Mouse (Mus musculus): Measurements from ENCODE around the gene Fndc3b. TPM values are rescaled to one million over a fixed set of nuclear protein-coding genes. Genes with fewer than 3 reads are reported as not detected.
A peak's percentile ranks its signal among the peaks of the same experiment; 100 is the strongest.

The Fndc3b gene
- polyA plus RNA-seq, 1 experiment from 2014 or later = 153 TPM

DNA sequence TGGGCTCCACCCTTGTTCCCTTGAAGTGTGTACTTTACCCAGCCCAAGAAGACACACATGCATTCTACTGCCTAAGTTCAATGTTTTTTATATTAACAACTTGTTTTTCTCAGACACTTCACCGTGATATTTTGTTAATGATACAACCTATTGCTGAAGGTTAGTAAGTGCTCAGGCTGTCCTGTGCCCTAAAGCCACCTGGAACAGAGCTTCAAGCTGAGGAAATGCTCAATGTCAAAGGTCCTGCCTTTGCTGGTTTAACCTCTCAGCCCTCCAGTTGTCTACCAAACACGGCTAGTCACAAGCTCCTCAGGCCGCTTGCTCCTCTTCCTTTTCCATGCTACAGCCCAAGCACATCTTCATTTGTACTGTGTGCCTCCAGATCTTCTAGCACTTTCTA, 157.3 kb downstream of the Fndc3b start:
- ATAC-seq (no peak), DNase-seq (ENCODE audit: low read depth, low spot score) (no peak)
- TF ChIP-seq CTCF (IDR thresholded peaks at IDR 0.05) = no peak
- ChIA-PET CTCF (interaction anchor here (1.3 to 2.2 kb wide), 2 partner anchors 10 to 310 kb away, joined by 3 to 7 read pairs; no protein-coding TSS in a partner anchor), POLR2A (interaction anchor here (1.0 kb wide), 1 partner anchor 152 kb away, joined by 3 read pairs; no protein-coding TSS in a partner anchor)
- in situ Hi-C loops (cut with MboI; ENCODE audit: low pct_unique_long_range_greater_than_20kb) = no loop called here
- H3K27me3 ChIP-seq = no peaks in the 10 kb centered on the region

DNA sequence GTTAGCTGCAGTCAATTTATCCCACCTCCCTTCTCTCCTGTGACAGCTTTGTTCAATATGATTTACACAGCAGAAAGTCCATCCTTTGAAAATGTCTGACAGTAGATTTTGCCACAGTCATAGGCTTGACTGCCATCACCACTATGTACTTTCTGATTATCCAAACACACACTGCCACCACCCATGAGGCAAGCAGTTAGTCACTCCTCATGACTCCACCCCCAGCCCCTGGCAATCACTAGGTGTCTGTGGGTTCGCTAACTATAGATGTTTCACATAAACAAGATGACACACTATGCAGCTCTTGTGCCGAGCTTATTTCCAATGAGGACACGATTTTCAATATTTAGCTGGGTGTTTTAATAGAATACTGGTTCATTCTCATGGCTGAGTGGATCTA, 160.1 kb downstream of the Fndc3b start:
- POLR2A ChIA-PET = interaction anchor here (0.5 kb wide), 1 partner anchor 76 kb away, joined by 3 read pairs; no protein-coding TSS in a partner anchor
- H3K27me3 ChIP-seq = no peaks in the 10 kb centered on the region
- no peak for DNase-seq (ENCODE audit: low read depth, low spot score)
- in situ Hi-C loops (cut with MboI; ENCODE audit: low pct_unique_long_range_greater_than_20kb) = no loop called here
- CTCF ChIA-PET = interaction anchor here (1.4 kb wide), 1 partner anchor 13 kb away, joined by 3 read pairs; no protein-coding TSS in a partner anchor
- ATAC-seq = peak; percentile 60
- no peak for TF ChIP-seq CTCF (IDR thresholded peaks at IDR 0.05)

- in situ Hi-C loops (cut with MboI; ENCODE audit: low pct_unique_long_range_greater_than_20kb) = no loop called here
- DNase-seq (ENCODE audit: low read depth, low spot score) (no peak), ATAC-seq (no peak)
- H3K27me3 ChIP-seq = no peaks in the 10 kb centered on the region
- POLR2A ChIA-PET = no interaction called here
- CTCF ChIA-PET = interaction anchor here (1.4 kb wide), 1 partner anchor 13 kb away, joined by 3 read pairs; no protein-coding TSS in a partner anchor
- peak; percentile 61 for TF ChIP-seq CTCF (IDR thresholded peaks at IDR 0.05)
Measured at GRCm38 (mm10) chr3:27550409-27550808, 160.7 kb downstream of the Fndc3b start.

GRCm38 (mm10) chr3:27545651-27546050, 165.5 kb downstream of the Fndc3b start:
- DNase-seq (ENCODE audit: low read depth, low spot score) (no peak), ATAC-seq (no peak)
- POLR2A ChIA-PET = interaction anchor here (0.5 to 1.3 kb wide), 2 partner anchors 10 to 373 kb away, joined by 4 read pairs; no protein-coding TSS in a partner anchor

DNA sequence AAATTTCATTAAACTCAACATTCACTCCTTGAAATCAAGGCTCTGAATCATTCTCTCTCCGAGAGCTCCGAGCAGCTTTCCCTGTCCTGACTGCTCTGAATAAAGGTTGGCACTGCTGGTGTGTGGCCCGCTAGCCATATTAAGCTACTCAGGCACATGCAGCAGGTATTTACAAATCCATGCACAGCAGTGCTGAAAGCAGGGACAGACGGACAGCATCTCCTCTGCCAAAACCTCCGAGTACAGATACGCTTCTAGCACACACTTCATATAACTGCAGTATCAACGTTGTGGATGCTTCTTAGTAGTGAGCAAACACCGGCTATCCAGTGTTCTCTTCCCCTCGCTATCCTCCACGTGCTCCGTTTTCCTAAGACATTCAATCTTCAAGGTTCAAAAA, 167.0 kb downstream of the Fndc3b start:
- TF ChIP-seq CTCF (IDR thresholded peaks at IDR 0.05) = no peak
- CTCF ChIA-PET = interaction anchor here (2.1 kb wide), 1 partner anchor 10 kb away, joined by 7 read pairs; no protein-coding TSS in a partner anchor
- DNase-seq (ENCODE audit: low read depth, low spot score) = no peak
- no peaks in the 10 kb centered on the region for H3K27me3 ChIP-seq
- in situ Hi-C loops (cut with MboI; ENCODE audit: low pct_unique_long_range_greater_than_20kb) = no loop called here
- ATAC-seq = no peak
- POLR2A ChIA-PET = no interaction called here

More at GRCm38 (mm10) chr3:27545651-27546050, 165.5 kb downstream of the Fndc3b start:
- TF ChIP-seq CTCF (IDR thresholded peaks at IDR 0.05) = no peak
- H3K27me3 ChIP-seq = no peaks in the 10 kb centered on the region
- in situ Hi-C loops (cut with MboI; ENCODE audit: low pct_unique_long_range_greater_than_20kb) = no loop called here
- CTCF ChIA-PET = interaction anchor here (1.1 to 1.2 kb wide), 4 partner anchors 8 to 33 kb away, joined by 3 to 4 read pairs (median 4); no protein-coding TSS in a partner anchor

DNA sequence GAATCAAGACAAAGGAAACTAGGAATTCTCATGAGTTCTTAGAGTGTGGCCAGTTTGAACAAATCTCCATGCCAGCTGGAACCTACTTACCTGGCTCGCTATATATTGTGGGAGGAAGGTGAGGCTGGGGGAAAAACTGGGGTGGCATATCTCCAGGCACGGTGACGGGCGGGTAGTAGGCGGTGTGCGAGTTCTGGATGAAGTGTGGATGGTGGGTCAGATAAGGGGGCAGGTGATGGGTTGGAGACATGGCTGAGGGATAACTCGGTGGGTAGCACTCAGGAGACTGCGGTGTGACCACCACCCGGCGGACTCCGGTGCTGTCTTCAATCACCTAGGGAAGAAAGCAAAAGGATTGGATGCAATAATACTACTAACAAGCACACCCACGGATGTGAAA, 169.3 kb downstream of the Fndc3b start:
- in situ Hi-C loops (cut with MboI; ENCODE audit: low pct_unique_long_range_greater_than_20kb) = no loop called here
- no peaks in the 10 kb centered on the region for H3K27me3 ChIP-seq
- no peak for TF ChIP-seq CTCF (IDR thresholded peaks at IDR 0.05)
- DNase-seq (ENCODE audit: low read depth, low spot score) (no peak), ATAC-seq (no peak)
- ChIA-PET CTCF (no interaction called here), POLR2A (no interaction called here)

DNA sequence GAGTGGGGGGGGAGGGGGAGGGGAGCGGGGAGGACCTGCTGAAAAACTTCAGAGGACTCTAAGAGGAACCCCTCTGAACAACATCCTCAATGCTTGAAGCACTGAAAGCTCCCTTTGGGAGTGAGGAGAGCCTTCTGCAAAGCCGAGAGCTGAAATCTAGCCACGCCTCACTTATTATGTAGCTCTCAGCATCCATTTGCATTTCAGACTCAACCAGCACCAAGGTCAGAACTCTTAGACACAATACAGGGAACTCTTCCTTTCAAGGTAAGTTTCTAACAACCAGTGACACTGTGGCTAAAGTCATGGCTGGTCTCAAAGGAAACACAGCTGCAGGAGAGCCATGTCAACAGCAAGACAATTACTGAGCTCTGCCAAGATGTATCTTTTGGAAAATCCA, 169.9 kb downstream of the Fndc3b start:
- ATAC-seq = no peak
- no peak for TF ChIP-seq CTCF (IDR thresholded peaks at IDR 0.05)
- CTCF ChIA-PET = no interaction called here
- POLR2A ChIA-PET = no interaction called here
- no peak for DNase-seq (ENCODE audit: low read depth, low spot score)
- in situ Hi-C loops (cut with MboI; ENCODE audit: low pct_unique_long_range_greater_than_20kb) = no loop called here
- no peaks in the 10 kb centered on the region for H3K27me3 ChIP-seq

DNA sequence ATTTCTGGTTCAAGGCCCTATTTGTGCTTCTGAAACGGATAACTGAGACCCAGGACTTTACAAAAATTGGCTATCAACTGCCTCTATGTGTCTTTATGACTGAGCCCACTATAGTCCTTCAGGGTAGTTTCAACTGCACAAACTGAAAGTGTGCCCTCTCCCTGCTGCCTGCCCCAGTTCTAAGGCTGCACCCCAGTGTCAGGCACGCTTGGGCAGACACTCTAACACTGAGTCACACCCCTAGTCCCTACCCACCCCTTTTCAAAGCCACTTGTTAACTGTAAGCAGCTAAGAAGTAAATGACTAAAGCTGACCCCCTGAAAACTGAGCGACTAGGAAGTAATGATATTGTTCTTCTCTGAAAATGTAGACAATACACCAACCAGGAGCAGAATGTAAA, 176.9 kb downstream of the Fndc3b start:
- POLR2A ChIA-PET = interaction anchor here (1.1 kb wide), 1 partner anchor 21 kb away, joined by 3 read pairs; no protein-coding TSS in a partner anchor
- no peak for TF ChIP-seq CTCF (IDR thresholded peaks at IDR 0.05)
- in situ Hi-C loops (cut with MboI; ENCODE audit: low pct_unique_long_range_greater_than_20kb) = no loop called here
- H3K27me3 ChIP-seq = no peaks in the 10 kb centered on the region
- ATAC-seq (peak; percentile 63), DNase-seq (ENCODE audit: low read depth, low spot score) (no peak)
- CTCF ChIA-PET = no interaction called here

- in situ Hi-C loops (cut with MboI; ENCODE audit: low pct_unique_long_range_greater_than_20kb) = no loop called here
- H3K27me3 ChIP-seq = no peaks in the 10 kb centered on the region
- CTCF ChIA-PET = no interaction called here
- ATAC-seq (no peak), DNase-seq (ENCODE audit: low read depth, low spot score) (no peak)
- TF ChIP-seq CTCF (IDR thresholded peaks at IDR 0.05) = no peak
- POLR2A ChIA-PET = no interaction called here
Measured at GRCm38 (mm10) chr3:27533721-27534120, 177.4 kb downstream of the Fndc3b start.

DNA sequence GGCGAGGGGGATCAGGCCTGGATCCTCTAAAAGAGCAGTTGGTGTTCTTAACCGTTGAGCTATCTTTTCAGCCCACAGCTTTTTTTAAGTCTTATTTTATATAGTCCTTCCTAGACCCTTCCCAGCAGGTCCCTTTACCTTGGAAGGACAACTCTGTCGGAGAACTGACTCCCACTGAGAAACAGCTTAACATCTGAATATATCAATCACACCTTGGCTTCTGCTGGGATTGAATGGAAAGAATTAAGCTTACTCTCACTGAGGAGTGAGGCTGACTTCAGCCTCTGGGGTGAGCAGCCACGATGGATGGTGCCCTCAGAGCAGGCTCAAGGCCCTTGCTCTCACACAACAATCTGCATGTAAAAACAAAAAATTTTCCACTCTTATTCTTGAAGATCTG, 179.1 kb downstream of the Fndc3b start:
- in situ Hi-C loops (cut with MboI; ENCODE audit: low pct_unique_long_range_greater_than_20kb) = no loop called here
- DNase-seq (ENCODE audit: low read depth, low spot score) = no peak
- no peak for TF ChIP-seq CTCF (IDR thresholded peaks at IDR 0.05)
- ChIA-PET POLR2A (interaction anchor here (0.6 kb wide), 1 partner anchor 280 kb away, joined by 3 read pairs; no protein-coding TSS in a partner anchor), CTCF (interaction anchor here (0.9 to 1.0 kb wide), 2 partner anchors 21 to 52 kb away, joined by 3 to 4 read pairs; no protein-coding TSS in a partner anchor)
- H3K27me3 ChIP-seq = no peaks in the 10 kb centered on the region
- ATAC-seq = no peak

DNA sequence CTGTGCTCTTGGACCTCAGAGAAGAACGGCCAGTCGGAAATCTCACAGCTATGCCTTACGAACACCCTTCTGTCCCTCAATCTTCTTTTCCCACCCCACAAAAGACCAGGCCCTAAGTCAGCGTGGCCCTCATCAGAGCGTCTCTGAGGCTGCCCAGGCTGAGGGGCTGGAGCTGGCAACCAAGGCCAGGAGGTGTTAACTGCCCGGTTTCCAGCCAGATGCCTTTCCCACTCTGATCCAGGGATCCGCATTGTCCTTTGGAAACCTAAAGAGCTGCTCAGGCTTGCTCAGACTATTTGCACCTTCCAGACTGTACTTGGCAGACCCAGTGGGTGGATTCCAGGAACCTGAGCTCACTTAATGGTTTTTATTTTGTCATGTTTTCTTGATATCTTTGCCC, 180.7 kb downstream of the Fndc3b start:
- no peak for TF ChIP-seq CTCF (IDR thresholded peaks at IDR 0.05)
- DNase-seq (ENCODE audit: low read depth, low spot score) = no peak
- no peak for ATAC-seq
- CTCF ChIA-PET = interaction anchor here (1.1 to 1.9 kb wide), 6 partner anchors 8 to 29 kb away, joined by 3 to 9 read pairs (median 4); no protein-coding TSS in a partner anchor
- POLR2A ChIA-PET = no interaction called here
- in situ Hi-C loops (cut with MboI; ENCODE audit: low pct_unique_long_range_greater_than_20kb) = no loop called here
- no peaks in the 10 kb centered on the region for H3K27me3 ChIP-seq

Data from Patski (cell line).